Mouse (Mus musculus): ENCODE results near the gene Tmem9b. TPM values are rescaled to one million over a fixed set of nuclear protein-coding genes. Genes with fewer than 3 reads are reported as not detected.

Tmem9b gene
- total RNA-seq, 4 experiments from 2014 or later = 28.9 to 32.9 (median 31.3) TPM

DNA sequence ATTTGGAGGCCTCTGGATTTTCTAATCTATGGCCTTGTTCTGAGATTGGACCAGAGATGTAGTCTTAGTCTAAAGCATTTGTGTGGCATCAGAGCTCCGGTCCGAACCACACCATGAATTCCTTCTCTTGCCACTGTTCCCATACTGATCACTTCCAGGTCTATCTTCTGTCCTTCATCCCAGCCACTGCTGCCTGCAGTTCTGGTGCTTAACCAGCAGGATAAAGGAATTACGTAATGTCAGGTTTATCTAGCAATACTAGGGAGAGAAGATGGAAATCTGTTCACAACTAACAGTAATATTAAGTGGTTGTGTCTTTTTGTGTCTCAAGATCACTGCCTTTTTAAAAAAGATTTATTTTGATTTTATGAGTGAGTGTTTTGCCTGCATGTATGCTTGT is 62.6 kb downstream of the Tmem9b start:
- DNase-seq (ENCODE audit: low spot score in 2 of 2) = no peak

- DNase-seq (ENCODE audit: low spot score in 2 of 2) = no peak
Observed at GRCm38 (mm10) chr7:109686585-109687128, 66.0 kb downstream of the Tmem9b start.

Other genes with a start within 250 kb of the Tmem9b start
- gene Trim66, start 244.7 kb downstream of the Tmem9b start, total RNA-seq (2022) = under 1 TPM; 0.07 to 0.13 (median 0.12) TPM
- 10 to 100 TPM; 66.8 to 96.7 (median 83.2) TPM for gene Rpl27a, start 233.7 kb downstream of the Tmem9b start, total RNA-seq (2022)
- gene St5, start 49.3 kb downstream of the Tmem9b start, total RNA-seq (2022) = 1 to 10 TPM; 3.7 to 5.7 (median 4.7) TPM
- gene Akip1, start 49.2 kb downstream of the Tmem9b start, total RNA-seq (2022) = 10 to 100 TPM; 15.6 to 26.7 (median 24.0) TPM
- not detected for gene BC051019, start 29.0 kb downstream of the Tmem9b start, total RNA-seq (2022)
- not detected for gene Ascl3, start 21.1 kb downstream of the Tmem9b start, total RNA-seq (2022)
- under 1 TPM in 1 of 4 experiments, not detected in 3; 0.05 TPM for gene Nrip3, start 29.1 kb upstream of the Tmem9b start, total RNA-seq (2022)
- 1 to 10 TPM in 2 of 4 experiments, under 1 TPM in 2; 0.87 to 1.9 (median 1.3) TPM for gene Scube2, start 112.8 kb upstream of the Tmem9b start, total RNA-seq (2022)
- 10 to 100 TPM; 41.5 to 49.6 (median 45.4) TPM for gene Dennd5a, start 207.6 kb upstream of the Tmem9b start, total RNA-seq (2022)
- 10 to 100 TPM; 17.6 to 26.6 (median 22.4) TPM for gene Tmem41b, start 234.1 kb upstream of the Tmem9b start, total RNA-seq (2022)

All from gastrocnemius, adult 8-10 months (tissue).